Mouse (Mus musculus) neutrophil, adult 59 days (primary cell): Measurements from ENCODE around the gene Olfr1349. TPM values are rescaled to one million over a fixed set of nuclear protein-coding genes. Genes with fewer than 3 reads are reported as not detected.

Experiments used
- total RNA-seq, 2 experiments: library from RNA; stranded (reverse); gene quantifications; 1 replicate in 1 of 2; 2 replicates in 1 of 2; pipeline ENCODE4 v1.2.4; 2023

Olfr1349 gene
- not detected for total RNA-seq

GRCm38 (mm10) chr7:6522850-6523249 lies at the start of gene Olfr1349:
Gene Olfr1349 (minus strand): TSS chr7:6522950.

GRCm38 (mm10) chr7:6564541-6564940 lies 41.8 kb upstream of the Olfr1349 start, which contains the start of gene Olfr1350:
Gene Olfr1350 (plus strand): TSS chr7:6564841.

GRCm38 (mm10) chr7:6508648-6509047 lies 14.1 kb downstream of the Olfr1349 start, which contains the start of gene Olfr1348:
Gene Olfr1348 (minus strand): TSS chr7:6508748.

GRCm38 (mm10) chr7:6499655-6500054 lies 23.1 kb downstream of the Olfr1349 start, which contains the start of gene Olfr1347:
Gene Olfr1347 (minus strand): TSS chr7:6499755.

GRCm38 (mm10) chr7:6486841-6487240 lies 35.9 kb downstream of the Olfr1349 start, which contains the start of gene Olfr5:
Gene Olfr5 (minus strand): TSS chr7:6486941.

GRCm38 (mm10) chr7:6466951-6467350 lies 55.8 kb downstream of the Olfr1349 start, which contains the start of gene Olfr1346:
Gene Olfr1346 (plus strand): TSS chr7:6467101.

Other genes with a start within 250 kb of the Olfr1349 start
- gene Zfp667, start 236.4 kb downstream of the Olfr1349 start, total RNA-seq: under 1 TPM; 0.24 to 0.35 TPM
- under 1 TPM; 0.60 to 0.73 TPM for gene Zfp583, start 191.7 kb downstream of the Olfr1349 start, total RNA-seq
- gene Gm3854, start 179.2 kb downstream of the Olfr1349 start, total RNA-seq: under 1 TPM in 1 of 2 experiments, not detected in 1; 0.11 TPM
- gene Zfp78, start 159.7 kb downstream of the Olfr1349 start, total RNA-seq: 1 to 10 TPM in 1 of 2 experiments, under 1 TPM in 1; 0.88 to 1.2 TPM
- 1 to 10 TPM; 1.4 to 2.2 TPM for gene Zfp28, start 139.7 kb downstream of the Olfr1349 start, total RNA-seq
- not detected for gene Smim17, start 124.2 kb downstream of the Olfr1349 start, total RNA-seq
- gene Gm20715, start 112.7 kb downstream of the Olfr1349 start, total RNA-seq: not detected
- gene Olfr1344, start 84.3 kb downstream of the Olfr1349 start, total RNA-seq: not detected
- under 1 TPM in 1 of 2 experiments, not detected in 1; 0.04 TPM for gene Olfr1336, start 66.8 kb downstream of the Olfr1349 start, total RNA-seq
- gene Olfr1346, start 55.8 kb downstream of the Olfr1349 start, total RNA-seq: not detected
- not detected for gene Olfr5, start 36.0 kb downstream of the Olfr1349 start, total RNA-seq
- gene Olfr1347, start 23.2 kb downstream of the Olfr1349 start, total RNA-seq: not detected
- gene Olfr1348, start 14.2 kb downstream of the Olfr1349 start, total RNA-seq: not detected
- gene Olfr1350, start 41.9 kb upstream of the Olfr1349 start, total RNA-seq: not detected
- gene Zim1, start 173.5 kb upstream of the Olfr1349 start, total RNA-seq: not detected
- not detected for gene Peg3, start 207.5 kb upstream of the Olfr1349 start, total RNA-seq
- gene Usp29, start 207.6 kb upstream of the Olfr1349 start, total RNA-seq: not detected